Mouse (Mus musculus): Measurements from ENCODE around the gene Ppif.

Gene Ppif

DNA sequence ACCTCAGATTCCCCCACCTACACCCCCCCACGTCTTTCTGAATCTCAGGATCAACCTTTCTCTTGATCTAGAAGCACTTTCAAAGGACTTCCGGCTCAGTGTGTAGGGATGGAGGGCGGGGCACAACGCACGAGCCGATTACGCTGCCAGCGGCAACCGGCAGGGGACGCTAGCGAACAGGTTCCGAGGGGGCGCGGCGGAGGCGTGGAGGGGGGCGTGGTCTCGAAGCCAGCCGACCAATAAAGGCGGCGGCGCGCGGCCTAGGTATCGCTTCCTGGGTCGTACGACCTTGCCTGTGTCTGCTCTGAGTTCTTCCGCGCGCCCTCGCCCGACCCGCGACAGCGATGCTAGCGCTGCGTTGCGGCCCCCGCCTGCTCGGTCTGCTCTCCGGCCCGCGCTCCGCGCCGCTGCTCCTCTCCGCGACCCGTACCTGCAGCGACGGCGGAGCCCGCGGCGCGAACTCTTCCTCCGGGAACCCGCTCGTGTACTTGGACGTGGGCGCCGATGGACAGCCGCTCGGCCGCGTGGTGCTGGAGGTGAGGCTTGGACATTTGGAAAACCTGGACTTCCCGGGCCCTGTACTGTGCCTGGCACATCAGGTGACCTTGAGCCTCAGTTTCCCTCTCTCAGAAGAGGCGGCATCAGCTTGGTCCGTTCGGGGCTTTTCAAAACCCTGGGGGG, at the start of gene Ppif:
Ppif (plus strand) TSS at position 267 of the 681 bp plus-strand sequence.
- peak; percentile 95 for DNase-seq

GRCm38 (mm10) chr14:25645717-25646116, 48.2 kb upstream of the Ppif start:
- no peak for DNase-seq

DNA sequence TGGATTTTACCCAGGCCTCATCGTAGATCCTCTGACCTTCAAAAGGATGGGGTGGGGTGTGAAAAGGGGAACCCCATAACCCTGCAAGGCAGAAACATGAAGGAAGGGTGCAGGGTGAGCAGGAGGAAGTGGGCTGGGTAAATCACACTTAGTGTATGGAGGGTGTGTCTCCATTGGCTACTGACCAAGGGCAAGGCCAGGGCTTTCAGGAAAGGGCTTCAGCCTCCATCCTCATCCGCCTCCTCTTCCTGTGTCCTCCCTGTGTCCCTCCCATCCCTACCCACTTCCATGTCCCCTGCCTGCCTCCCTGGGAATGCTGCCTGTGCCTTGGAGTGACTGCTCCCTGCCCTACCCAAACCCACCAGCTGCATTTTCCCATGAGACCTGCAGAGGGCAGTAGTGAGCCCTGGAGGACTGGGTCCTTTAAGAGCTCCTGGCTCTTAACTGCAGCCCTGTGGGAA, 47.8 kb upstream of the Ppif start:
- DNase-seq = peak; percentile 81

DNA sequence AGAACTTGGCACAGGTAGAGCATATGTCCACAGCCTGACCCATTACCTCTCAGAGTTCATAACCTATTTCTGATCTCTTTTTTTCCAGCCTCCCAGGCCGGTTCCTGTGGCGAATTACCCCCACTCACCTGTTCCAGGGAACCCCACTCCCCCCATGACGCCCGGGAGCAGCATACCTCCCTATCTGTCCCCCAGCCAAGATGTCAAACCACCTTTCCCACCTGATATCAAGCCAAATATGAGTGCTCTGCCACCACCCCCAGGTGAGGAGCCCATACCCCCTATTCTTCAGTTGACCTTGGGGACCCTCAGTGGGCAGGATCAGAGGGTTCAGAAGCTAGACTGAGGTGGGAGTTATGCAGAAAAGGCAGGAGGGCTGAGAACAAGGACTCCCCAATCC, 42.8 kb upstream of the Ppif start:
- DNase-seq = no peak

GRCm38 (mm10) chr14:25651905-25652304, 42.0 kb upstream of the Ppif start:
- DNase-seq = no peak

GRCm38 (mm10) chr14:25654401-25655197, 39.4 kb upstream of the Ppif start:
- no peak for DNase-seq

- DNase-seq = peak; percentile 57
These were observed 33.3 kb upstream of the Ppif start for GRCm38 (mm10) chr14:25660661-25661060.

DNA sequence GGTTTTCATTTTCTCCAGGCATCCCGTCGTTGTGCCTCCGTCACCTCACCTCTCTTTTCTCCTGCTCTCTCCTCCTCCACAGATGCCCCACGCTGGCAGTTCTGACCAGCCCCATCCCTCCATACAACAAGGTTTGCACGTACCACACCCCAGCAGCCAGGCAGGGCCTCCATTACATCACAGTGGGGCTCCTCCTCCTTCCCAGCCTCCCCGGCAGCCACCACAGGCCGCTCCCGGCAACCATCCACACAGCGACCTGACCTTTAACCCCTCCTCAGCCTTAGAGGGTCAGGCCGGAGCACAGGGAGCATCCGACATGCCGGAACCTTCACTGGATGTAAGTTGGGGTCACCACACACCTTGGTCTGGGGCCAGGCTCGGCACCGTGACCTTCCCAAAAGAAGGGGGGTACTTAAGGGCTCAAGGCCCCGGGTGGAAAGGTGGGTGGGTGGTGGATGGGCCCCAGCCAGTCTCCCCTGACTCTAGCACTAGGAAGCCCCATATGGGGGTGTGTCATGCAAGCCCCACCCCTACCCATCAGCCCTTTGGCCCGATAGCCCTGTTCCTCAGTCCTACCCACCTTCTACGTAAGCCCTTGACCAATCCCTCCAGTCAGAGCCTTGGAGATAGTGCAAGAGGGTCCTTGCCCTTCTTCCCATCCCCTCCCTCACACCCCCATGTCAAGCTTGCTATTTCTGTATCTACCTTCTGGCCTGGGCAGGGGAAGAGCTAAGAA, 32.6 kb upstream of the Ppif start:
- DNase-seq = peak; percentile 34

DNA sequence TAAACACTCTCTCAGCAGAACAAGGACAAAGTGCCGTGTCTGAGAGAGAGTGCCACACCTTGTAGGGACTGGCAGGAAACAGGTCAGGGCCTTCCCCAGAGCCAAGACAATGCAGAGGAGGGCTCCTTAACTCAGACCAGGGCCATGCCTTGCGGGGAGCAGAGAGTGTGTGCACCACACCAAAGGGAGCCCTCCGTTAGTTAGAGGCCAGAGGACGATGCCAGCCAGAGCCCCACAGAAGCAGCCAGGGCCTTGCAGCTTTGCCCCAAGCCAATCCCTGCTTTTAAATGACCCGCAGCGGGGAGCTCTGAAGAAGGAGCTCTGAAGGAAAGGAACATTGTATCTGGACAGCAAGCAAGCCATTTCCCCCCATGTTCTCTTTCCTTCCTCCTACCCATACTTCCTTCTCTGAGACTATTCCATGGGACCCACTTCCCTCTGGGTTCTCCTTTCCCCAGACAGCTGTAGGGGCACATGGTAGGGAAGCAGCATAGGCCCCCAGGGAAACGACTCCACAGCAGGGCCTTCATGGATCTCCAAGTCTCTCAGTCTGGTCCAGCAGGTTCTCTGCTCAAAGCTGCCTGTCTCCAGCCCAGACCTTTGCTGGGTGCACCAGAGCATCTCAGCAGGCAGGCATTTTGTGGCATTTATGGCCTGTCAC, 30.2 kb upstream of the Ppif start:
- peak; percentile 10 for DNase-seq

DNA sequence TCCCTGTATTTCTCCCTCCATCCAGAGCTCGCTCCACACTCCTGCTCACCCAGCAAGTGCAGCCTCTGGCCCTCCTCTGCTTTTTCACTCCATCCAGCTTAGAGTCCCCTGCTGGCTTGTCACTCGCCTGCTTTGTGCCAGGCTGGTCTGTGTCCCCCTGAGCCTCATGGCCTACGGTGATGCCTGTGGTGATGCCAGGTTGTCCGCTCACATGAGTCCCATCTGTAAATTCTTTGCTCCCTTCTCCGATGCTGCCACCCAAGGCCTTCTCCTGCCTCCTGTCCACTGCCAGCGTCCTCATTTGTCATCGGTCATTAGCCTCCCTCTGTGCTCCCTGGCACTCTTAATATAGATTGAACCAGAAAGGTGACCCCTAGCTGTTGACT, 29.7 kb upstream of the Ppif start:
- DNase-seq = peak; percentile 36

- peak; percentile 40 for DNase-seq
These were observed 28.5 kb upstream of the Ppif start for GRCm38 (mm10) chr14:25665314-25665970.

DNA sequence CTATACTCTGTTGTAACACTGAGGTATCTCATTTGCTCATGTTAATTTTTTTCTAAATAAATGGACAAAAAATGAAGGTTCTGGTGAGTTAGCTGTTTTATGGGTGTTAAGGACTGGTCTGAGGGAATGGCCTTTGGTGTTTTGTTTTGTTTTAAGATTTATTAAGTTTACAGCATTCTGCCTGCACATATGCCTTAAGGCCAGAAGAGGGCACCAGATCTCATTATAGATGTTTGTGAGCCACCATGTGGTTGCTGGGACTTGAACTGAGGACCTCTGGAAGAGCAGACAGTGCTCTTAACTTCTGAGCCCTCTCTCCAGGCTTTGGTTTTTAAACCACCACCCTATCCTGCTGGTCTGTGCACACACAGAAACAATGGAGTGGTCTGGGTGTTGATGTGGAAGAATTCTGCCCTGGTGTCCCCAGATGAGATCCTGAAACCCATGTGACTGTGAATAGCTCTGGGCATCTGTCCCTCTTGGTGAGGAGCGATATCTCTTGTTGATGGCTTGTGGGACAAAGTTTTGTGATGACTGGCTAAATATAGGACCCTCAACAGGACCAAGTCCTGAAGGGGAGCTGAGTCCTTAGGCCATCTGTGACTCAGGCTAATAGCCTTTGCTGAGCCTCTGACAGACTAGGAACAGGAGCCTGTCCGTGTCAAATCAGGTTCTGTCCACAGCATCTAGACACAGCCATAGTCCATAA, 27.1 kb upstream of the Ppif start:
- peak; percentile 22 for DNase-seq

DNA sequence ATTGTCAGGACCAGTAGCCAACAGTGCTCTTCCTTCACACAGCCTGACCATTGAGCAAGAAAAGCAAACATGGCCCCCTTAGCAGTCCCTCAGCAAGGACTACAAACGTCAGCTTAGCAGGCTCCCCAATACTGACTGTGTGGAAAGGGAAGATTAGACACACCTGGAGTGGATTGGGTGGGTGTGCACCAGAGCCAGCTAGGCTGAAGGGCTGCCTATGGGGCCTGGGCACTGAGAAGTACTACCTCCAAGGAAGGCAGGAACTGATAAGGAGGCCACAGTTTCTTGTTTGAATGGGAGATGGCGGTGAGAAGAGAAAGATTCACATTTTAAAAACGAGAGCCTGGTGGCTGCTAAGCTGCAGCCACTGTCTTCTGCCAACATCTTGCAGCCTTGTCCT, 26.4 kb upstream of the Ppif start:
- no peak for DNase-seq

- DNase-seq = no peak
These were observed 14.3 kb upstream of the Ppif start for GRCm38 (mm10) chr14:25679625-25680024.

DNA sequence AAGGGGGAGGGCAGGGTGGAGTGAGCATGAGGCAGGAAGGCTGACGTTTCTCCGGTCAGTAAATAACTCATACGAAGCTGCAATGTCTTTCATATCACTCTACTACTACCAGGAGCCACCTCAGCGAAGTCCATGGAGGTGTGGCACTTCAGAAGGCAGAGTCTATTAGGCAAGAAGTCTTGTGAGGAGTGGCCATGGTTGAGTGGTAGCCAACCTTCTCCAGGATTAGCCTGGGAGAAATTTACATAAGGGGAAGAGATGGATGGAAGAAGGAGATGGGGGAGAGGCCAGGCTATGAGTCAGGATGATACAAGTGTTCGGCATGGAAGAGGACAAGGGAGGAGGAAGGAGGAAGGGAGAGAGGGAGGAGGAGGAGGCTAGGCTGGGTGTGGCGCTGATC, 11.9 kb upstream of the Ppif start:
- no peak for DNase-seq

GRCm38 (mm10) chr14:25686216-25686945, 7.6 kb upstream of the Ppif start:
- no peak for DNase-seq

GRCm38 (mm10) chr14:25686983-25687901, 6.7 kb upstream of the Ppif start:
- DNase-seq = no peak

DNA sequence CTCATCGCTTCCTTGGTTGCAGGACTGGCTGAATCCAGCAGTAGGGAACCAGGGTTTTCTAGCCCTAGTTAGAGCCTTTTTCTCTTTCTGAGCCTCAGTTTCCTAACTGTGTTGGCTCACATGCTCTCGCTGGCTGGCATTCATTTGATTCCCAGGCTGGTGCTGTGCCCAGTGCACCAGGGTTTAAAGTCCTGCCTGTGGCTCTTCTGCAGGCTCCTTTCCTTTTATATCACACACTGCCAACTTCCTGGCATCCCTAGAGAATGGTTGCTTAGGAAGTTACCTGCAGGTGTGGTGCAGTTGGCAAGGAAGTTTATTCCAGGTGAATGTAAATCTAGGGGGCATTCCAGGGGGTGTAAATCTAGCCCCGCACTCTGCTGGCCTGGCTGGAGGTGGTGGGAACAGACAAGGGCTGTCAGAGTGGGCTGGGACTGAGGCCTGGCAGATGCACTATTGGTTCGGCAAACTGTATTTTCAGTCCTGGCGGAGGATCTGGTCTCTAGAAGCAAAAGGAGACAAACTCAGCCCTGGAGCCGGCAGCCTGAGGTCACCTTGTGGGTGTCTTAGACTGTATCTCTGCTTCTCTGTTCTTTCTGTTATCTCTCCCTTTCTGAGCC, 575 bp upstream of the Ppif start:
- no peak for DNase-seq

GRCm38 (mm10) chr14:25694569-25694897, 579 bp downstream of the Ppif start:
- no peak for DNase-seq

GRCm38 (mm10) chr14:25695059-25695458, 1.1 kb downstream of the Ppif start:
- peak; percentile 28 for DNase-seq
